Mouse (Mus musculus) heart, adult 2 months (tissue): ENCODE measurements around the gene Pdhb.

Experiments used
- CTCF ChIP-seq: fragments of 200-600 bp; IDR thresholded peaks from 2 replicates; pipeline ENCODE4 v1.8.1; 2022; ENCODE audit warnings: antibody characterized with exemption, mild to moderate bottlenecking, moderate library complexity
- EP300 ChIP-seq: fragments of 200-500 bp; IDR thresholded peaks from 2 replicates; pipeline ENCODE4 v1.6.1; 2011; ENCODE audit warnings: low read depth, low read length, control low read depth; ENCODE audit not compliant: insufficient read depth
- POLR2A ChIP-seq: fragments of 200-500 bp; IDR thresholded peaks from 2 replicates; pipeline ENCODE4 v1.6.1; 2011; ENCODE audit warnings: mild to moderate bottlenecking, low read depth, low read length, control low read depth; ENCODE audit not compliant: insufficient read depth

DNA sequence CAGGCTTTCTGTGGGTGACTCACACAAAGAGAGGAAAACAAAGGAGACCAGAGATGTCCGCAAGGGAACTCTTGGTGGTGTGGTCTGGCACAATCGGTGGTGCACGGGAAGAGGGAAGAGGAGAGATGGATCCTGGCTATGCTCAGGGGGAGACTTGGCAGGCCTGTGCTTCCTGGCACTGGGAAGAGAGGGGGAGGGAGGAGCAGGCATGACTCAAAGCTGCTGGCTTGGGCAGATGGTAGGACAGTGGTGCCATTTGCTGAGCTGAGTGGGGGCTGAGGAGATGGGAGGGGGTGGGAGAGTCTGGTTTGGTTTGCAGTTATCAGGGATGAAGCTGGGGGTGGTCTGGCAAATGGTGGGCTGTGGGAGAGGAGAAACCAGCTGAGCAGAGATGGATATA lies 36.1 kb upstream of the Pdhb start:
- no peak for TF ChIP-seq CTCF
- TF ChIP-seq POLR2A, result no peak
- no peak for TF ChIP-seq EP300
